Mouse (Mus musculus) erythroblast, embryonic 14.5 days (primary cell): ENCODE results near the gene Lpcat2.

Experiments used
- GATA1 ChIP-seq: IDR thresholded peaks from 2 replicates; pipeline ENCODE4 v1.6.1; 2012; ENCODE audit warnings: low read length, inconsistent platforms, mixed read lengths
- TAL1 ChIP-seq: IDR thresholded peaks from 3 replicates; pipeline ENCODE4 v1.6.1; 2012; ENCODE audit warnings: low read length, inconsistent platforms, mixed read lengths

- no peak for TF ChIP-seq TAL1
- no peak for TF ChIP-seq GATA1
These were observed 46.0 kb downstream of the Lpcat2 start, which contains the start of gene Capns2 for GRCm38 (mm10) chr8:92901107-92901506.
